Mouse (Mus musculus) kidney, embryonic 15.5 days (tissue): ENCODE measurements at regions not wholly inside any gene's neighbourhood (a gene's known extent, or its start where the extent isn't known, plus 50 kb on each side); places are given as distances from the start of the nearest gene placed in this dataset.

Source experiments
- ATAC-seq: fragments of 200-750 bp; cut with Nextera tagmentation; replicated peaks from 2 replicates; pipeline ENCODE4 v1.8.0; 2017; ENCODE audit warnings: moderate TSS enrichment; ENCODE audit not compliant: low FRiP score
- H3K27ac ChIP-seq: fragments of 300-500 bp; sonication (generic); 2 replicates; pipeline ENCODE4 v1.5.1; 2015; ENCODE audit warnings: mild to moderate bottlenecking, inconsistent platforms
- H3K27me3 ChIP-seq: fragments of 300-500 bp; sonication (generic); 2 replicates; pipeline ENCODE4 v1.6.1; 2015; ENCODE audit warnings: inconsistent platforms
- H3K36me3 ChIP-seq: fragments of 300-500 bp; sonication (generic); 2 replicates; pipeline ENCODE4 v1.6.1; 2015; ENCODE audit warnings: inconsistent platforms
- H3K4me1 ChIP-seq: fragments of 300-500 bp; sonication (generic); 2 replicates; pipeline ENCODE4 v1.6.1; 2015; ENCODE audit warnings: inconsistent platforms
- H3K4me2 ChIP-seq: fragments of 300-500 bp; sonication (generic); 2 replicates; pipeline ENCODE4 v1.6.1; 2015; ENCODE audit warnings: moderate library complexity, mild to moderate bottlenecking, inconsistent platforms
- H3K4me3 ChIP-seq: fragments of 300-500 bp; sonication (generic); replicated peaks from 2 replicates; pipeline ENCODE4 v1.5.1; 2015; ENCODE audit warnings: mild to moderate bottlenecking, inconsistent platforms
- H3K9ac ChIP-seq: fragments of 300-500 bp; sonication (generic); 2 replicates; pipeline ENCODE4 v1.6.1; 2015; ENCODE audit warnings: mild to moderate bottlenecking, inconsistent platforms
- H3K9me3 ChIP-seq: fragments of 300-500 bp; sonication (generic); replicated peaks from 2 replicates; pipeline ENCODE4 v1.6.1; 2016; ENCODE audit warnings: inconsistent platforms
- WGBS: fragments of 180-500 bp; shearing (Covaris S2); methylation state at CpG from one replicate; pipeline ENCODE4 v1.1.7; 2015; ENCODE audit warnings: mixed read lengths; 5-methylcytosine and 5-hydroxymethylcytosine counted together

DNA sequence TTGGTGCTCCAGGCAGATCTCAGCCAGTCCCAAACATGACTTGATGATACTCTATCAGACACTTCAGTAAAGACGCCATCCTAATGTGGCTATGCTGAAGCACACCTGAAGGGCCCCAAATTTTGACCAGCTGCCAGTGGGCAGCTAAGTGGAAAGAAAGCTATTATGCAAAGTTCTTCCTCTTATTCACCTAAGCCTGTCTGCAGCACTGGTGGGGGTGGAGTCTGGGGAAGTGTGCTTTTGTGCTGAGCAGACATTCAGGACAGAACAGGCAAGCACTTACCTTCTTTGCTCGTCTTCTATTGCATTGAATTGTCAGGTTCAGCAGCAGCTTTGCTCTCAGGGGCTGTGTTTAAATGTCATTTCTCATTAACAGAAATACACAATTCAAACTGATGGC, 200.7 kb downstream of the Pla2g4a start:
- no peak overlapping the region for H3K4me2 ChIP-seq
- H3K4me3 ChIP-seq = no peak overlapping the region
- H3K27me3 ChIP-seq = no peaks in the 10 kb centered on the region
- H3K4me1 ChIP-seq = no peaks in the 10 kb centered on the region
- WGBS = 59% methylated on average over 2 of the region's 2 CpGs
- H3K9me3 ChIP-seq = no peaks in the 10 kb centered on the region
- H3K36me3 ChIP-seq = no peaks in the 10 kb centered on the region
- no peak overlapping the region for H3K9ac ChIP-seq
- ATAC-seq = no peak
- no peak overlapping the region for H3K27ac ChIP-seq

DNA sequence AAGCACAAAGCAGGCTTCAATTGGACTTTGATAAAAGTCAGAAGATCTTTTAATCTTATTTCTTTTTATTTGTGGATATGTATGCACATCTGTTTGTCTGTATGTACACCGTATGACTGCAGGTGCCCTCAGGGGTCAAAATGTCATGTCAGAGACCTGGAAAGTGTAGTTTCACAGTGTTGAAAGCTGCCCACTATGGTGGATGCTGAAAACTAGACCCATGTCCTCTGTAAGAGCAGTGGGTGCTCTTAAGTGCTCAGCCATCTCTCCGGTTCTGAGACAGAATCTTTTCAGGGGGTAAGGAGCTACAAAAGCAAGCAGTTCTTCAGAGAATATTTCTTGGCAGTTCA, 202.3 kb downstream of the Pla2g4a start:
- no peaks in the 10 kb centered on the region for H3K4me1 ChIP-seq
- no peaks in the 10 kb centered on the region for H3K27me3 ChIP-seq
- ATAC-seq = no peak
- H3K36me3 ChIP-seq = no peaks in the 10 kb centered on the region
- H3K4me2 ChIP-seq = no peak overlapping the region
- no peak overlapping the region for H3K27ac ChIP-seq
- 83% methylated on average over 2 of the region's 2 CpGs for whole genome bisulfite sequencing
- H3K9ac ChIP-seq = no peak overlapping the region
- H3K9me3 ChIP-seq = no peaks in the 10 kb centered on the region
- H3K4me3 ChIP-seq = no peak overlapping the region

DNA sequence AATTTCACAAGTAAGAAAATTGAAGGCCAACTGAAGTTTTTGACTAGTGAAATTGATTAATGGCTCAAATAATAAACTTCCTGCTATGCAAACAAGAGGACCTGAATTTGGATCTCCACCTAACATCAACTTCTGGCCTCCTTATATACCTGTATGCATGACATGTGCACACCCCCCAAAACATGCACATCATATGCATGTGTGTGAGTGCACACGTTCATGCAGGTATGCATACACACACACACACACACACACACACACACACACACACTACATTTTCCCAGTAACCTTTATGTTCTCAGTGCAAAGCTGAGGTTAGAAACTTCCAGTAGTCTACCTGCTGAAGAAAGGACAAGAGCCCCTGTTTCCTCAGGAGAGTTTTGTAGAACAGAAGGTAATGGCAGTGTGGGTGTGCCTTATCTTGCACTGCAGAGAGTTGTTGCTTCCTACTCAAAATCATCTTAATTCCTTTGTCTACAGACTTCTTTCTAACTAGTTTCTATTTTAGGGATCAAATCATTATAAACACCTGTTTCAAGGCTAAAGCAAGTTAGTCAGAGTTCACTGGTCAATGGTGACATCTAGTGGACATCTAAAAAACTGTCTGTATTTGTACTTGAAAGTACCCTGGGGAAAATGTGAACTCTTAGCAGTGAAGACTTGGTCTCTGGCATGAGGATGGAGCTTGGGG, 202.9 kb downstream of the Pla2g4a start:
- H3K4me2 ChIP-seq = no peak overlapping the region
- peak; percentile 15; the same call in 1 of the 2 replicates for ATAC-seq
- no peaks in the 10 kb centered on the region for H3K9me3 ChIP-seq
- H3K4me3 ChIP-seq = no peak overlapping the region
- H3K36me3 ChIP-seq = no peaks in the 10 kb centered on the region
- no peak overlapping the region for H3K9ac ChIP-seq
- no peak overlapping the region for H3K27ac ChIP-seq
- no peaks in the 10 kb centered on the region for H3K27me3 ChIP-seq
- WGBS = 95% methylated on average over 1 of the region's 1 CpGs
- no peaks in the 10 kb centered on the region for H3K4me1 ChIP-seq

DNA sequence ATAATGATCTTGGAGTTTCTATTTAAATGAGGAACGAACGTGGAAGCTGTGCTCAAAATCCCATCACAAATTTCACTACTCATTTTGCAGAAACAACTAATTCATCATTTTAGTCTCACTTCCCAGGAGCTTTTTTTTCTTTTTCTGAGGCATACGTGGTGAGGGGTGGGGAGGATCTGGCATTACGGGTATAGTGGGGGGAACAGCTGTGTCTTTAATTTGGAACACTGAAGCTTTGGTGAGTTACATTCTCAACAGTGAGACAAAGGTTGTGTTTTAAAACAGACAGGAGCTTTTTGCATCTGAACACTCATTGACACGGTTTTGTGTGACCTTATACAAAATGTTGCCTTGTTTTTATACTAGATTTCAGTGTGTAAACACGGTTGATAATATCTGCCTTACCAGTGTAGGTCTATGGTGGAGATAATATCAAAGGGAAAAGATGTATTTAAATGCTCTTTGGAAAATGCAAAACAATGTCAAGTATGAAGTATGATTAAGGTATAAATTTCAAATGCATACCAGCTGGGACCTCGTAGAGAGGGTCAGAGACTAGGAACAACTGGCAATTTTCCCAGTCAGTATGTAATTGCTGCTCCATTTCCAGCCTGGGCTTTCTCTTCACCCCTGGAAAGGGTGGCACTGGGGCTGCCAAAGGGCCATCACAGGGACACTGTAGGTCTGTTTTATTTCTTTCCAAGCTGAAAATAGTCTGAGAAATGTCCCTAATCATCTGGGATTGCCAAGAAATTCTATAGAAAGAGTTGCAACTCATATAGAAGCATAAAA, 207.6 kb downstream of the Pla2g4a start:
- Histone ChIP-seq H3K4me2 (no peak overlapping the region), H3K4me3 (no peak overlapping the region), H3K27me3 (no peaks in the 10 kb centered on the region), H3K27ac (no peak overlapping the region), H3K9ac (no peak overlapping the region), H3K36me3 (no peaks in the 10 kb centered on the region), H3K9me3 (no peaks in the 10 kb centered on the region), H3K4me1 (no peaks in the 10 kb centered on the region)
- 72% methylated on average over 7 of the region's 7 CpGs for WGBS
- no peak for ATAC-seq

DNA sequence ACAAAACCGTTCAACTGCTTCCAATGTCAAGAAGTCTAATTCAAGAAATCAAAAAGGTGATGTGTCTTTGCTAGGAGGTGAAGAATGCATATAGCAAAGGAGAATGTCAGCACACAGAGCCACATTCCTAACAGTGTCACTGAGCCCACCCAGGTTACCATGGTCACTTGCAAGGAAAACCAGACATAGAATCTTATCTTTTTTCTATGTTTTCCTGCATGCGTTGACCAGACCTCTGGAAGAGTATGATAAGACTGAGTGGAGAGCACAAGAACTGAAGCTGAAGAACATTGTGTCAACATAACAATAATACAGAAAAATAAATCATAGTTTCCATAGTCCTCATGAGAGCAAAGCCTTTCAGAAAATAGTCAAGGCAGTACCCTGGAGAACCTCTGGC, 211.7 kb downstream of the Pla2g4a start:
- no peak overlapping the region for H3K27ac ChIP-seq

DNA sequence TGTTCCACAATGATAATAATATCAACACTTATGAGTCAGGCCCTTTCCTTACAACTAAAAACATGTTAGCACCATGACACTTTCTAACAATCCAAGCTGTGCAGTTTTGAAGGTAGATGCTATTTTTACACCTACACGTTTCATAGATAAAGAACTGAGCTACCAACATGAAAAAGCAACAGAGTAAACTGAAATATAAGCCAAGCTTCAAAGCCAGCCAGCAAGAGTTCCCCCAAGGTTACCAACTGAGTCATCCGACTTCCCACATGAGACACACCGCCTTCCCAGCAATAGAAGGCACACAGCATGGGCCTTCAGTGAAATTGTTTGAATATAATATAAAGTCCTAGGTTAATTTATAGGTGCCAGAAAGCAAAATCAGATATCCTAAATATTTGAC, 222.1 kb downstream of the Pla2g4a start:
- H3K4me2 ChIP-seq = no peak overlapping the region
- no peak for ATAC-seq
- WGBS = 81% methylated on average over 3 of the region's 3 CpGs
- H3K4me1 ChIP-seq = no peaks in the 10 kb centered on the region
- no peak overlapping the region for H3K4me3 ChIP-seq
- no peaks in the 10 kb centered on the region for H3K9me3 ChIP-seq
- no peaks in the 10 kb centered on the region for H3K36me3 ChIP-seq
- H3K9ac ChIP-seq = no peak overlapping the region
- no peak overlapping the region for H3K27ac ChIP-seq
- H3K27me3 ChIP-seq = no peaks in the 10 kb centered on the region

More for the DNA sequence above, 211.7 kb downstream of the Pla2g4a start:
- Histone ChIP-seq H3K4me2 (no peak overlapping the region), H3K9me3 (no peaks in the 10 kb centered on the region), H3K27me3 (no peaks in the 10 kb centered on the region), H3K9ac (no peak overlapping the region), H3K36me3 (no peaks in the 10 kb centered on the region), H3K4me3 (no peak overlapping the region), H3K4me1 (no peaks in the 10 kb centered on the region)
- no peak for ATAC-seq
- 88% methylated on average over 2 of the region's 2 CpGs for WGBS

DNA sequence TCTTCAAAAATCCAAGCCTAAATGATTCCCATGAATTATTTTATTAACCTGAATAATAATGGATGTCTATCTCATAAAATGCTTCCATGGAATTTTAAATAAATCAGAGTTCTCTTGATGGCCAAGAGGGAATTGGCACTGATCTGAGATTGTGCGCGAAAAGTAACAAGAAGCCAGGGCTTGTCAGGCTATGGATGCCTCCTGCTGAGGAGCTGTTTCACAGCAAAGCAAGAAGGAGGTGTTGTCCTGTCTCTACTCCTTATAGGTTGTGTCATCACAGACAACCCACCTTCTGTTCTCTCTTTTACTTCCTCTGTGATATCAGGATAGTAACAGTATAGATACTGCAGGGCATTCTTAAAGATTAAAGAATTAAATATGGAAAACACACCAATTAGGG, 226.8 kb downstream of the Pla2g4a start:
- H3K9me3 ChIP-seq = no peaks in the 10 kb centered on the region
- no peak overlapping the region for H3K4me3 ChIP-seq
- no peaks in the 10 kb centered on the region for H3K27me3 ChIP-seq
- H3K4me1 ChIP-seq = no peaks in the 10 kb centered on the region
- no peaks in the 10 kb centered on the region for H3K36me3 ChIP-seq
- WGBS = 92% methylated on average over 2 of the region's 2 CpGs
- H3K27ac ChIP-seq = no peak overlapping the region
- H3K4me2 ChIP-seq = no peak overlapping the region
- no peak overlapping the region for H3K9ac ChIP-seq
- no peak for ATAC-seq

DNA sequence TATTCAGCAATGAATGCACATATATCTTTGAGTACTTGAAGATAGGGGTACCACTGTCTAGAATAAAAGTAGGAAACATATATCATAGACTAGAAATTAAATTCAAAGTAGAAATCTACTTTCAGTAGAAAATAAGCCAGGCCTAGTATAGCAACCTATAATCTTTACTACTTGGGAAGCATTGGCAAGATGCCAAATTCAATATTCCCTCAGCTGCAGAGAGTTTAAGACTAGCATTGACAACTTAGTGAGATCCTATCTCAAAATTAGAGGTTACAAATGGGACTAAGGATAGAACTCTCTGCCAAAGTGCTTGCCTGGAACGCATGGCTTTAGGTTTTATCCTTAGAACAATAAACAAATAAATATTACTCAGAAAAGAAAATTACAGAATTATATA, 245.9 kb downstream of the Pla2g4a start:
- Histone ChIP-seq H3K27ac (no peak overlapping the region), H3K36me3 (no peaks in the 10 kb centered on the region), H3K9ac (no peak overlapping the region), H3K9me3 (no peaks in the 10 kb centered on the region), H3K4me2 (no peak overlapping the region), H3K4me3 (no peak overlapping the region), H3K4me1 (no peaks in the 10 kb centered on the region), H3K27me3 (no peaks in the 10 kb centered on the region)
- ATAC-seq = no peak
- WGBS = 67% methylated on average over 1 of the region's 1 CpGs

DNA sequence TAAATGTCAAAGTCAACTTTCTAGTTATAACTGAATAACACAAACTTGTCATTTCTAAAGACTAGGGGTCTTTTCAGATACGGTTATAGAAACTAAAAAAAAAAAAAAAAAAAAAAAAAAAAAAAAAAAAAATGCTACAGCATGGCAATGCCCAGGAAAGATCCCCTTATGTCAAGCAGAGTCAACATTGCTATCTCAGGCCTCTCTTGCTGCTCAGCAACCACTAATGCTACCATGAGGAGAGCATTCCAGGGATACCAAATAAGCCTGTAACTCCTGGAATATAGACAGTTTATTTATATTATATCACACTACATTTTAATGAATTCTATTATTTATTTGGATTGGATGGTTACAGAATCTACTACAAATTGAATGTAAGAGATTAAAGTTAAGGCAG, 248.8 kb downstream of the Pla2g4a start:
- H3K9ac ChIP-seq = no peak overlapping the region
- 95% methylated on average over 1 of the region's 1 CpGs for WGBS
- H3K36me3 ChIP-seq = no peaks in the 10 kb centered on the region
- no peak overlapping the region for H3K4me3 ChIP-seq
- H3K9me3 ChIP-seq = no peaks in the 10 kb centered on the region
- no peak overlapping the region for H3K4me2 ChIP-seq
- H3K27me3 ChIP-seq = no peaks in the 10 kb centered on the region
- ATAC-seq = no peak
- no peak overlapping the region for H3K27ac ChIP-seq
- H3K4me1 ChIP-seq = no peaks in the 10 kb centered on the region

DNA sequence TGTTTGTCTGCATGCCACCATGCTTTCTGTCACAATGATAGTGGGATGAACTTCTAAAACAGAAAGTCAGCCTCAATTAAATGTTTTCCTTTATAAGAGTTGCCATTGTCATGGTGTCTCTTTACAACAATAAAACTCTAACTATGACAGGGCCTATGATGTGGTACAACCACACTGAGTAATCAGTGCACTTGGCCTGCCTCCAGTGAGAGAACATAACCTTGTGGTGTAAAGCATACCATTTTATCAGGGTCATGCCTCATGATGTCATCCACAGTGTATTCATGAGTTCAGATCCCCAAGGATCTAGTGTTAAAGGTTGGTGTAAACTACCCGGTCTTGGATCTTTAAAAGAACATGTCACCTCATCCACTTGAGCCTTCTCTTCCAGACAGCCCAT, 255.9 kb downstream of the Pla2g4a start:
- no peaks in the 10 kb centered on the region for H3K36me3 ChIP-seq
- H3K4me1 ChIP-seq = no peaks in the 10 kb centered on the region
- whole genome bisulfite sequencing = 88% methylated on average over 1 of the region's 1 CpGs
- H3K27me3 ChIP-seq = no peaks in the 10 kb centered on the region
- H3K9ac ChIP-seq = no peak overlapping the region
- H3K4me2 ChIP-seq = no peak overlapping the region
- H3K4me3 ChIP-seq = no peak overlapping the region
- no peaks in the 10 kb centered on the region for H3K9me3 ChIP-seq
- no peak overlapping the region for H3K27ac ChIP-seq
- ATAC-seq = no peak

DNA sequence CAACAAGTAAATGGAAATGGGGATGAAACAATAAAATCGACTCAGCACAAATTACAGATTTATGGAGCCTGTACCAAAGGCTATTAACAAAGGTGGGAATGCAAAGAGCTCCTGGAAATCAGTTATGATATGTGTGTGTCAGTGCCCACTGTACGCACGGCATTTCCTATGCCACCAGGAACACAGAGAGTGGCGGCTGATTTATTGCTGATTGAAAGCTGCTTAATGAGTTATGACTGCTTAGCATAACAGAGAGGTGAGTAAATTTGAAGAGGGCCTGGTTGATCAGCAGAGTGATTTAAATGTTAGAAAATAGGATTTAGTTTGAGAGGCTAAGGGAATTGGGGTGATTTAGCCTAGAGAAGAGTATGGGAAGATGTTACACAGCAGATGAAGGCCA, 261.7 kb downstream of the Pla2g4a start:
- H3K4me3 ChIP-seq = no peak overlapping the region
- H3K27ac ChIP-seq = no peak overlapping the region
- no peaks in the 10 kb centered on the region for H3K27me3 ChIP-seq
- ATAC-seq = no peak
- 78% methylated on average over 4 of the region's 4 CpGs for WGBS
- H3K4me2 ChIP-seq = no peak overlapping the region
- H3K4me1 ChIP-seq = no peaks in the 10 kb centered on the region
- no peak overlapping the region for H3K9ac ChIP-seq
- H3K36me3 ChIP-seq = no peaks in the 10 kb centered on the region
- no peaks in the 10 kb centered on the region for H3K9me3 ChIP-seq

DNA sequence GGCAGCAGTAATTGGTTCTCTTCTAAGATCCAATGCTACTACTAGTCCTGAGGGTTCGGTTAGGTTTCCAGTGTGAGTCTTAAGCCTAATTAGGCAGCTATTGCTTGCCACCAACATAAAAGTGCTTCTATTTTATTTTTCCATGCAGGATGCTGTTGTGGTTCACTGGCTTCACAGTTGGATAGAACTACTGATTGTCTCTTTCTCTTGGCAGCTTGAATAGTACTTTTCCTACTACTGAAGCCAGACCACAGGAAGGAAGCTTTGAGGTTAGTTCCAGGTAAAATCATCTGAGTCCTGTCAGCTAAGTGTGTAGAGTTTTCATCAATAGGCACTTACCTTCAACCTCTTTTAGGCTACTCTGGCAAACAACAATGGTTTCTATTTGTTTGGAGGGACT, 286.9 kb downstream of the Pla2g4a start:
- Histone ChIP-seq H3K27me3 (no peaks in the 10 kb centered on the region), H3K4me3 (no peak overlapping the region), H3K4me2 (no peak overlapping the region), H3K36me3 (no peaks in the 10 kb centered on the region), H3K4me1 (no peaks in the 10 kb centered on the region), H3K27ac (no peak overlapping the region), H3K9ac (no peak overlapping the region), H3K9me3 (no peaks in the 10 kb centered on the region)
- no peak for ATAC-seq
- WGBS = 95% methylated on average over 1 of the region's 1 CpGs

DNA sequence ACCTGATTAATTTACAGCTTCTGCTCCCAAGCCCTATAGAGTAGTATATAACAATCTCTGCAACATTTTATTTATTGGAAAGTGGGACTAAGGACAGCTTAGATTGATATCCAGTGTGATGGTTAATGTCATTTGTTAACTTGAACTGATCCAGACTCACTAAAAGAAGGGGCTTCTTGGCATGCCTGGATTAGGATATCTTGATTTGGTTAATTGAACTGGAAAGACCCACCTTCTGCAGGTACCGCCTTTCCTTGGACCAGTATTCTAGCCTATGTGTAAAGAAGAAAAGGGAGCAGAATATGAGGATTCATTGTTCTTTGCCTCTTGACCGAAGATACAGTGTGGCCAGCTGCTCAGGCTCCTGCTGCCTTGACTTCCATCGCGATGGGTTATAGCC, 288.5 kb downstream of the Pla2g4a start:
- no peaks in the 10 kb centered on the region for H3K9me3 ChIP-seq
- H3K36me3 ChIP-seq = no peaks in the 10 kb centered on the region
- no peak overlapping the region for H3K9ac ChIP-seq
- no peak overlapping the region for H3K4me2 ChIP-seq
- no peak overlapping the region for H3K27ac ChIP-seq
- no peak overlapping the region for H3K4me3 ChIP-seq
- WGBS = 92% methylated on average over 4 of the region's 4 CpGs
- H3K4me1 ChIP-seq = no peaks in the 10 kb centered on the region
- no peak for ATAC-seq
- no peaks in the 10 kb centered on the region for H3K27me3 ChIP-seq
